Mouse (Mus musculus) limb, embryonic 12.5 days (tissue): ENCODE results near the gene Arl2bp. TPM values are rescaled to one million over a fixed set of nuclear protein-coding genes. Genes with fewer than 3 reads are reported as not detected.

Source experiments
- ATAC-seq: fragments of 200-750 bp; cut with Nextera tagmentation; 2 replicates; pipeline ENCODE4 v1.8.0; 2017; ENCODE audit warnings: low read depth, moderate TSS enrichment; ENCODE audit not compliant: insufficient number of reproducible peaks, insufficient read depth, low FRiP score, low TSS enrichment
- H3K27ac ChIP-seq: fragments of 300-500 bp; sonication (generic); 2 replicates; pipeline ENCODE4 v1.5.1; 2016; ENCODE audit warnings: mild to moderate bottlenecking, moderate library complexity
- H3K27me3 ChIP-seq: fragments of 300-500 bp; sonication (generic); 2 replicates; pipeline ENCODE4 v1.6.1; 2016; ENCODE audit warnings: mild to moderate bottlenecking, moderate library complexity
- H3K36me3 ChIP-seq: fragments of 300-500 bp; sonication (generic); 2 replicates; pipeline ENCODE4 v1.6.1; 2016; ENCODE audit warnings: mild to moderate bottlenecking, moderate library complexity
- H3K4me1 ChIP-seq: fragments of 300-500 bp; sonication (generic); replicated peaks from 2 replicates; pipeline ENCODE4 v1.6.1; 2016
- H3K4me2 ChIP-seq: fragments of 300-500 bp; sonication (generic); 2 replicates; pipeline ENCODE4 v1.6.1; 2016; ENCODE audit warnings: mild to moderate bottlenecking, moderate library complexity
- H3K4me3 ChIP-seq: fragments of 300-500 bp; sonication (generic); replicated peaks from 2 replicates; pipeline ENCODE4 v1.5.1; 2016; ENCODE audit warnings: mild to moderate bottlenecking
- H3K9ac ChIP-seq: fragments of 300-500 bp; sonication (generic); replicated peaks from 2 replicates; pipeline ENCODE4 v1.6.1; 2016; ENCODE audit warnings: mild to moderate bottlenecking, moderate library complexity
- H3K9me3 ChIP-seq: fragments of 300-500 bp; sonication (generic); 2 replicates; pipeline ENCODE4 v1.6.1; 2016; ENCODE audit warnings: mild to moderate bottlenecking, moderate library complexity
- WGBS: fragments of 180-500 bp; shearing (Covaris S2); methylation state at CpG from one replicate; pipeline ENCODE4 v1.1.7; 2016; 5-methylcytosine and 5-hydroxymethylcytosine counted together
- polyA plus RNA-seq: library from polyadenylated mRNA; unstranded; fragments of >200 nt; fragmentation: Nextera tagmentation; extraction: Ambion mirVana; gene quantifications from 2 replicates; pipeline ENCODE4 v1.2.1, GENCODE M21; 2016

Gene Arl2bp
- polyA plus RNA-seq, 1 experiment from 2014 or later = 172 TPM

DNA sequence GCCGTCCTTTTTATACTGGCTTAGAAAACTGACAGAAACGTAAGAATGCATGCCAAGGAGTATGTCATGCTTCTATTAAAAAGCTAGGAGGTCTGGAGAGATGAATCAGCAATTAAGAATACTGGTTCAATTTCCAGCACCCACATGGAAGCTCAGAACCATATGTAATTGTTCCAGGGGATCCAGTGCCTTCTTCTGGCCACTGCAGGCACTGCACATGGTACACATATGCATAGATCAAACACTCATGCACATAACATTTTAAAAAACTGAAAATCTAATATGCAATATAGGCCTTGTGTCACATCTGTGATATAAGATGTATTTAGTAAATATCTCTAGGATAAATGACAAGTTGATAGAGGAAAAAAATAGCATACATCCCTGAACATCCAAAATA, 8.4 kb upstream of the Arl2bp start:
- Histone ChIP-seq H3K4me3 (no peak overlapping the region), H3K36me3 (peaks cover 68% of the 10 kb centered on the region), H3K9ac (no peak overlapping the region), H3K4me2 (no peak overlapping the region), H3K27ac (no peak overlapping the region), H3K27me3 (no peaks in the 10 kb centered on the region), H3K4me1 (no peaks in the 10 kb centered on the region), H3K9me3 (no peaks in the 10 kb centered on the region)
- 89% methylated on average over 2 of the region's 2 CpGs for WGBS
- ATAC-seq = no peak

DNA sequence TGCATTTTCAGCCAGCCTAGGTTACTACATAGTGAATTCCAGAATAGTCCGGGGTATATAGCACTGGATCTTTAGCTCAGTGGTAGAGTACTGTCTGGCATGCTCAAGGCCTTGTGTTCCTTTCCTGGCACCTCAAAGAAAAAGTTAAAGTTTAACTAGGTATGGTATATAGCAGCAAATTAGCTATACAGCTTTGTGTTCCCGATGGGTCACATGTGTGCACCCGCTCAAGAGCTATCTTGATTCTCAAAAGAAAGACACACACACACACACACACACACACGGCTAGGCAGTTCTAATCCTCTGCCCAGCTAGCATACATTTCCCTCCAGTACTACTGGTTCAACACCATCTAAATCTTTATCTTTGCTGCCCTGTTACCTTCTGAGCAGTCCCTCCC, 6.0 kb upstream of the Arl2bp start:
- WGBS = 92% methylated on average over 4 of the region's 4 CpGs
- no peak for ATAC-seq
- no peaks in the 10 kb centered on the region for H3K4me1 ChIP-seq
- H3K9ac ChIP-seq = no peak overlapping the region
- H3K4me2 ChIP-seq = no peak overlapping the region
- H3K4me3 ChIP-seq = no peak overlapping the region
- no peaks in the 10 kb centered on the region for H3K27me3 ChIP-seq
- H3K9me3 ChIP-seq = no peaks in the 10 kb centered on the region
- no peak overlapping the region for H3K27ac ChIP-seq
- peaks cover 46% of the 10 kb centered on the region for H3K36me3 ChIP-seq

- Histone ChIP-seq H3K9me3 (no peaks in the 10 kb centered on the region), H3K9ac (no peak overlapping the region), H3K4me2 (no peak overlapping the region), H3K4me1 (peaks cover 14% of the 10 kb centered on the region), H3K27me3 (no peaks in the 10 kb centered on the region), H3K4me3 (no peak overlapping the region), H3K27ac (no peak overlapping the region), H3K36me3 (peaks cover 32% of the 10 kb centered on the region)
- 75% methylated on average over 2 of the region's 2 CpGs for WGBS
- no peak for ATAC-seq
Observed at GRCm38 (mm10) chr8:94664722-94665121, 1.7 kb upstream of the Arl2bp start.

DNA sequence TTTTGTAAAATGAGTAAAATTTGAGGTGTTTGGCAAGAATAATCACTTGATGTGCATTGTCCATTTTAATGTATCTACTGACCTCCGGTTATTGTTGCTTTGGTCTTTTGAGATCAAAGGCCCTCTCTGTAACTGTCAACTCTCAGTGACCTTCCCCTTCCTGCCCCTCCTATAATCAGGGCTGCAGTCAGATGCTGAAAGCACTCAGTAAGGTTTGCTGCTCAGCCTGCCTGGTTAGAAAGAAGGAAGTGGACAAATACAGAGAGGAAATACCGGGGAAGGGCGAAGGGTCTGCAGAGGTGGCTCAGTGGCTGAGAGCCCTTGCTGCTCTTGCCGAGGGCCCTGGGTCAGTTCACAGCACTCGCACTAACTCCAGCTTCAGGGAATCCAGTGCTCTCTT, 8.0 kb downstream of the Arl2bp start:
- Histone ChIP-seq H3K4me1 (no peaks in the 10 kb centered on the region), H3K36me3 (peaks cover 59% of the 10 kb centered on the region)
- ATAC-seq = no peak

DNA sequence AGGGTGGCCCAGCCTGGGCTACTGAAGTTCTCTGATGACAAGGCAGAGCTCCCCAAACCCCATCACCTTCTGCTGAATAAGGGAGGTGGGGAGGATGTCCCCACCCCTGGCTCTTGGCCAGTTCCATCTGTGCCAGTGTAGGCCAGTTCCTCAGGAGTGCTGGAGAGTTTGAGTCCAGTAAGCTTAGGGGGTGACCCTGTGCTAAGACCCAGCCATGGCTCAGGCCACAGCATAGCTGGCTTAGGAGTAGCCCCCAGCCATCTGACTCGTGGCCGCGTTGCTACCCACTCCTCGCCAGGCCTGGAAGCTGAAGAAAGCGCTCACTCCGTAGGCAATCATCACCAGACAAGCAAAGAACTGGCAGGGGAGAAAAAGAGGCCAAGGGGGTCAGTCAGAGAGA, 9.5 kb downstream of the Arl2bp start:
- Histone ChIP-seq H3K9ac (no peak overlapping the region), H3K27me3 (no peaks in the 10 kb centered on the region), H3K9me3 (no peaks in the 10 kb centered on the region), H3K36me3 (peaks cover 46% of the 10 kb centered on the region), H3K4me2 (no peak overlapping the region), H3K27ac (no peak overlapping the region), H3K4me3 (no peak overlapping the region), H3K4me1 (no peaks in the 10 kb centered on the region)
- WGBS = 82% methylated on average over 6 of the region's 6 CpGs
- no peak for ATAC-seq

More for the DNA sequence above, 8.0 kb downstream of the Arl2bp start:
- Histone ChIP-seq H3K4me2 (no peak overlapping the region), H3K9ac (no peak overlapping the region), H3K9me3 (no peaks in the 10 kb centered on the region), H3K27ac (no peak overlapping the region), H3K27me3 (no peaks in the 10 kb centered on the region), H3K4me3 (no peak overlapping the region)
- 76% methylated on average over 5 of the region's 5 CpGs for WGBS

DNA sequence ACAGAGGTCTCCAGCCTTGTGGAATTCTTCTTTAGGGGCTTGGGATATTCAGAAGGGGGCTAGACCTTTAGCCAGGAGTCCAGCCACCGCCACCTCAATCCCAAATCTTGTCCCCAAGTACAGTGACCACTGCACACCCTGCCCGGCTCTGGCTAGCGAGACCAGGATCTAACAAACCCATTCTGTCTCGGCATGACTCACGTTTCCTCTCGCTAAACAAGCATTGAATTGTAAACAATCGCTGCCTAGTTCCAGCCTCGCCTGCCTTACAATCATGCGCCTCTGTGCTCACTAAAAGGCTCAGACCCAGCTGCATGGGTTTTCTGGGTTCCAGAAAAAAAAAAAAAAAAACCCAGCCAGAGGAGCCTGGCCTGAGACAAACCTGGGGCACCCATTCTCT, 12.2 kb downstream of the Arl2bp start:
- H3K4me3 ChIP-seq = no peak overlapping the region
- H3K36me3 ChIP-seq = peaks cover 19% of the 10 kb centered on the region
- H3K4me2 ChIP-seq = no peak overlapping the region
- WGBS = 55% methylated on average over 9 of the region's 9 CpGs
- no peaks in the 10 kb centered on the region for H3K9me3 ChIP-seq
- H3K9ac ChIP-seq = no peak overlapping the region
- ATAC-seq = no peak
- H3K27ac ChIP-seq = peak overlapping the region; percentile 69; the same call in 1 of the 2 replicates
- no peaks in the 10 kb centered on the region for H3K27me3 ChIP-seq
- no peaks in the 10 kb centered on the region for H3K4me1 ChIP-seq

DNA sequence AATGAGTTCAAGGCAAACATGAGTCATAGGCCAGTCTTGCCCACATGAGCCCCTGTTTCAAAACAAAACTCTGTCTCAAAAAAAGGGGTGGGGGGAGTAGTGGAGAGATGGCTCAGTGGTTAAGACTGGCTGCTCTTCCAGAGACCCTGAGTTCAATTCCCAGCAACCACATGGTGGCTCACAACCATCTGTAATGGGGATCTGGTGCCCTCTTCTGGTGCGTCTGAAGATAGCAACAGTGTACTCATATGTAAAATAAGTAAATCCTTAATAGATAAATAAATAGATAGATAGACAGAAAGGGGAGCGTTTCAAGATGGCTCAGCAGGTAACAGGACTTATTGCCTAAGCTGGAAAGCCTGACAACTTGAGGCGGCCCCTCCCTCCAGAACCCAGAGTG, 14.0 kb downstream of the Arl2bp start:
- H3K4me2 ChIP-seq = no peak overlapping the region
- whole genome bisulfite sequencing = 87% methylated on average over 3 of the region's 3 CpGs
- H3K27ac ChIP-seq = no peak overlapping the region
- peaks cover 4% of the 10 kb centered on the region; the same call in 1 of the 2 replicates for H3K36me3 ChIP-seq
- no peaks in the 10 kb centered on the region for H3K4me1 ChIP-seq
- no peak for ATAC-seq
- H3K4me3 ChIP-seq = no peak overlapping the region
- H3K9ac ChIP-seq = no peak overlapping the region
- no peaks in the 10 kb centered on the region for H3K9me3 ChIP-seq
- H3K27me3 ChIP-seq = no peaks in the 10 kb centered on the region

DNA sequence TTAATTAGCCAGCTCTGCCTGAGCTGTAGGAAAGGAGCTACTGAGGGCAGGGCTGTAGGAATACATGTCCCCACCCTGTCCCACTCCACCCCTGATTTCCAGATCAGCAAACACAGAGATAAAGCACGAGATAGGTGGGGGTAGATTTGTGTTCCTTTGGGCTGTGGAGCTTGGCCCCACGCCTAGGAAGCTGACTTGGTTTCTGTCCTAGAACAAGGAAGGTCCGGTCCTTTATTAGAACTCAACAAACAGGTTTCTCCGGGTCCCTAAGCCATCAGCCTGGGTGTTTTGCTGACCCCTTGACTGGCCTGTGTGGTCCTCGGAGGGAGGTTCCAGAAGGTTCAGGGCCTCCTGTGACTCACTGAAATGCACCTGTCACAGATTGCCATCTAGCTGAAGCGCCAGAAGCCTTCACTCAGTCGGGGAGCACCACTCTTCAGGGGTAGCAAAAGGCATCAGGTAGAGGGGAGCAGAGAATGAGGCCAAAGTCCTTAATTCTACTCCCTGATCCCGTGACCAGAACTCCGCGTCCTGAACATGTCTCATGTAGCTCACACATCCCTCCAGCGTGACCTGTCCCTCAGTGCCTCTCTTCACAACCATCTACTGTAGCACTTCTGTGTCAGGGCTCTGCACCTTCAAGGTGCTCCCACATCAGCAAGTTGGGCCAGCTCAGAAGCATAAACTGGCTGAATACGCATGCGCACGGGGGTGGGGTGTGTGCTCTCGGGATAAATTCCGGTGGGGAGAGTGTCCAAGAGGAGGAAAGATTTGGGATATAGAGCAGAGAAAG, 16.5 kb downstream of the Arl2bp start:
- Histone ChIP-seq H3K4me2 (no peak overlapping the region), H3K9ac (no peak overlapping the region), H3K27me3 (no peaks in the 10 kb centered on the region), H3K36me3 (no peaks in the 10 kb centered on the region), H3K27ac (no peak overlapping the region), H3K4me3 (no peak overlapping the region), H3K4me1 (no peaks in the 10 kb centered on the region), H3K9me3 (no peaks in the 10 kb centered on the region)
- WGBS = 80% methylated on average over 16 of the region's 16 CpGs
- ATAC-seq = no peak

DNA sequence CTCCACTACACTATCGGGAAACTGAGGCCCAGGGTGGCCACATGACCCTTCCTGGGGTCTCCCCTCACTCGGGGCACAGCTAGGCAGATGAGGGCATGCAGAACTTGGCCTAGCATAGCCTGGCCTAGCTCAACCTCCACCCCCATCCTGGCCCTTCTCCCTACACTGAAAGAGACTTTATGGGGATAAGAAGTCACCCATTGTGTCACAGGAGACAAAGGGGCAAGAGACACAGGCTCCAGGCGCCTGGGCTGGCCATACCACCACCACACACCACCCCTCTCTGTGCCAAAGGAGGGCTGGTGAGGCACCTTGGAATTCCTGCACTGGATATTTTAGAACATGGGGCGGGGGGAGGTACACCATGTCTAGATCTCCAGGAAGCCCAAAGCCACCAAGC, 17.9 kb downstream of the Arl2bp start:
- no peak for ATAC-seq
- Histone ChIP-seq H3K4me3 (no peak overlapping the region), H3K4me2 (no peak overlapping the region), H3K27me3 (no peaks in the 10 kb centered on the region), H3K4me1 (no peaks in the 10 kb centered on the region), H3K9me3 (no peaks in the 10 kb centered on the region), H3K9ac (no peak overlapping the region), H3K36me3 (no peaks in the 10 kb centered on the region), H3K27ac (no peak overlapping the region)
- 76% methylated on average over 4 of the region's 4 CpGs for WGBS

GRCm38 (mm10) chr8:94685953-94686352, 19.6 kb downstream of the Arl2bp start:
- 73% methylated on average over 9 of the region's 9 CpGs for WGBS
- ATAC-seq = no peak
- no peaks in the 10 kb centered on the region for H3K9me3 ChIP-seq
- H3K27me3 ChIP-seq = peaks cover 3% of the 10 kb centered on the region; the same call in 1 of the 2 replicates
- H3K27ac ChIP-seq = no peak overlapping the region
- H3K9ac ChIP-seq = no peak overlapping the region
- no peak overlapping the region for H3K4me2 ChIP-seq
- H3K4me1 ChIP-seq = no peaks in the 10 kb centered on the region
- no peak overlapping the region for H3K4me3 ChIP-seq
- no peaks in the 10 kb centered on the region for H3K36me3 ChIP-seq

DNA sequence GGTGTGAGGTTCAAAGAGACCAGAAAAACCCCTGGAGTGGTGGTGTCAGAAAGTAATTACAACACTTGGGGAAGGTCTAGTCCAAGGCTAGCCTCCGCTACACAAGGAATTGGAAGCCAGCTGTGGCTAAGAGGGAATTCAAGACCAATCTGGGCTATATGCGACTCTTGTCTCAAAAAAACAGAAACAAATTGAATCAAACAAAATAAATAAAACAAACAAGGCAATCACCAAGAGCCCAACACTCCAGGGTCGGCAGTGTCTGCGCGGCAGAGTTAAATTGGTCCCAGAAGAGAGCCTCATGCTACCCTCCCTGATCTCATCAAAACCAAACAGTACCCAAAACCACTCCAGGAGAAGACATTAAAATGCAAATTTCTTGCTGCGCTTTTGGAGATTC, 28.3 kb downstream of the Arl2bp start:
- H3K4me2 ChIP-seq = no peak overlapping the region
- no peak overlapping the region for H3K9ac ChIP-seq
- WGBS = 2% methylated on average over 6 of the region's 6 CpGs
- peaks cover 9% of the 10 kb centered on the region for H3K4me1 ChIP-seq
- no peaks in the 10 kb centered on the region for H3K36me3 ChIP-seq
- no peak overlapping the region for H3K27ac ChIP-seq
- H3K9me3 ChIP-seq = no peaks in the 10 kb centered on the region
- ATAC-seq = no peak
- peaks cover 75% of the 10 kb centered on the region for H3K27me3 ChIP-seq
- H3K4me3 ChIP-seq = no peak overlapping the region
